Mouse (Mus musculus) stomach, postnatal 0 days (tissue): ENCODE measurements around the gene Zfhx3. TPM values are rescaled to one million over a fixed set of nuclear protein-coding genes. Genes with fewer than 3 reads are reported as not detected.
A peak's percentile ranks its signal among the peaks of the same experiment; 100 is the strongest.

Experiments used
- ATAC-seq: fragments of 200-750 bp; cut with Nextera tagmentation; 2 replicates; pipeline ENCODE4 v1.8.0; 2017; ENCODE audit not compliant: low FRiP score, low TSS enrichment
- DNase-seq: peaks from one replicate; pipeline ENCODE4 v3.0.0-alpha.2; 2016; ENCODE audit warnings: low spot score
- H3K27ac ChIP-seq: fragments of 300-500 bp; sonication (generic); replicated peaks from 2 replicates; pipeline ENCODE4 v1.5.1; 2014; ENCODE audit warnings: mild to moderate bottlenecking, control low read depth
- H3K27me3 ChIP-seq: fragments of 300-500 bp; sonication (generic); 2 replicates; pipeline ENCODE4 v1.6.1; 2014; ENCODE audit warnings: low read length; ENCODE audit not compliant: control insufficient read depth, insufficient read depth
- H3K36me3 ChIP-seq: fragments of 300-500 bp; sonication (generic); 2 replicates; pipeline ENCODE4 v1.6.1; 2014; ENCODE audit warnings: low read length, mixed read lengths; ENCODE audit not compliant: control insufficient read depth, insufficient read depth
- H3K4me1 ChIP-seq: fragments of 300-500 bp; sonication (generic); replicated peaks from 2 replicates; pipeline ENCODE4 v1.6.1; 2014; ENCODE audit warnings: antibody characterized with exemption; ENCODE audit not compliant: control insufficient read depth, insufficient read depth
- H3K4me2 ChIP-seq: fragments of 300-500 bp; sonication (generic); replicated peaks from 2 replicates; pipeline ENCODE4 v1.6.1; 2014; ENCODE audit warnings: low read depth, mild to moderate bottlenecking, control low read depth, moderate library complexity
- H3K4me3 ChIP-seq: fragments of 300-500 bp; sonication (generic); 2 replicates; pipeline ENCODE4 v1.5.1; 2014; ENCODE audit warnings: low read depth, low read length, control low read depth
- H3K9ac ChIP-seq: fragments of 300-500 bp; sonication (generic); 2 replicates; pipeline ENCODE4 v1.6.1; 2014; ENCODE audit warnings: mild to moderate bottlenecking, low read length, control low read depth, mixed read lengths
- H3K9me3 ChIP-seq: fragments of 300-500 bp; sonication (generic); 2 replicates; pipeline ENCODE4 v1.6.1; 2016; ENCODE audit warnings: low read length; ENCODE audit not compliant: control insufficient read depth
- CTCF ChIP-seq: IDR thresholded peaks from 2 replicates; pipeline ENCODE4 v1.5.1; 2016; ENCODE audit warnings: antibody characterized with exemption, low read depth, mild to moderate bottlenecking, moderate library complexity
- EP300 ChIP-seq: optimal IDR thresholded peaks from 2 replicates; pipeline ENCODE3; 2016; ENCODE audit warnings: antibody characterized with exemption
- WGBS: fragments of 180-500 bp; shearing (Covaris S2); extraction: QIAGEN DNeasy Blood & Tissue Kit; methylation state at CpG from one replicate; pipeline ENCODE4 v1.1.7; 2014; 5-methylcytosine and 5-hydroxymethylcytosine counted together
- polyA plus RNA-seq: library from polyadenylated mRNA; unstranded; fragments of >200 nt; fragmentation: Nextera tagmentation; extraction: Ambion mirVana; gene quantifications from 2 replicates; pipeline ENCODE4 v1.2.1, GENCODE M21; 2015

The Zfhx3 gene
- polyA plus RNA-seq, 1 experiment from 2014 or later = 4.6 TPM

- no peak overlapping the region for H3K27ac ChIP-seq
- no peaks in the 10 kb centered on the region for H3K27me3 ChIP-seq
- TF ChIP-seq CTCF (no peak), EP300 (no peak)
- H3K9ac ChIP-seq = no peak overlapping the region
- H3K4me1 ChIP-seq = no peaks in the 10 kb centered on the region
- ATAC-seq (no peak), DNase-seq (no peak)
- H3K36me3 ChIP-seq = no peaks in the 10 kb centered on the region
- no peak overlapping the region for H3K4me2 ChIP-seq
- no peaks in the 10 kb centered on the region for H3K9me3 ChIP-seq
- WGBS = 70% methylated on average over 5 of the region's 5 CpGs
- no peak overlapping the region for H3K4me3 ChIP-seq
Observed at GRCm38 (mm10) chr8:108075176-108075575, 132.7 kb downstream of the Zfhx3 start.

GRCm38 (mm10) chr8:108078726-108079125 is 136.3 kb downstream of the Zfhx3 start:
- Histone ChIP-seq H3K27ac (no peak overlapping the region), H3K9me3 (no peaks in the 10 kb centered on the region), H3K9ac (no peak overlapping the region), H3K36me3 (no peaks in the 10 kb centered on the region), H3K4me2 (no peak overlapping the region), H3K27me3 (no peaks in the 10 kb centered on the region), H3K4me1 (no peaks in the 10 kb centered on the region), H3K4me3 (no peak overlapping the region)
- TF ChIP-seq CTCF = no peak
- WGBS = 79% methylated on average over 4 of the region's 4 CpGs
- DNase-seq = no peak
- no peak for ATAC-seq

DNA sequence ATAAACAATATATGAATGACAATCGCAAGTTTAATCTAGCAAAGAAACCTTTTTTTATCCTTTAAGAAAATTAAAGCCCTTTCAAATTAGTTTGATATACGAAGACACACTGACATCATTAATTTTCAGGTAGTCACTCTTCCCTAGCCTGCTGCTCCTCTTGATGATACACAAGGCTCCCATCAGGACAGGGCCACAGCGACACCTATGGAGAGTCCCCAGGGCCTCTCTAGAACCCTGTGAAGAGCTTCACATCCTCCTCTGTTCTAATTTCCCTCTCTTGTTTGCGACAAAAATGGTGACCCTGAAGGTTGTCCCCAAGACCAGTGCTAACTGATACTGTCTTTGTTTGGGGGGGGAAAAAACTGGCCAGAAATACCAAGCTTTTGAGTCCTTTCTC is 144.5 kb downstream of the Zfhx3 start:
- TF ChIP-seq CTCF (0 out of 2 replicates have a peak, but pooled peaks have one; percentile 14), EP300 (no peak)
- H3K27me3 ChIP-seq = no peaks in the 10 kb centered on the region
- DNase-seq (no peak), ATAC-seq (no peak)
- no peak overlapping the region for H3K9ac ChIP-seq
- WGBS = 70% methylated on average over 4 of the region's 4 CpGs
- no peaks in the 10 kb centered on the region for H3K36me3 ChIP-seq
- no peak overlapping the region for H3K4me3 ChIP-seq
- H3K9me3 ChIP-seq = no peaks in the 10 kb centered on the region
- H3K4me1 ChIP-seq = no peaks in the 10 kb centered on the region
- H3K4me2 ChIP-seq = no peak overlapping the region
- H3K27ac ChIP-seq = no peak overlapping the region

GRCm38 (mm10) chr8:108089632-108090031 is 147.2 kb downstream of the Zfhx3 start:
- H3K4me3 ChIP-seq = no peak overlapping the region
- H3K27ac ChIP-seq = no peak overlapping the region
- no peaks in the 10 kb centered on the region for H3K4me1 ChIP-seq
- no peak overlapping the region for H3K9ac ChIP-seq
- WGBS = 65% methylated on average over 5 of the region's 5 CpGs
- no peaks in the 10 kb centered on the region for H3K27me3 ChIP-seq
- DNase-seq = no peak
- H3K9me3 ChIP-seq = no peaks in the 10 kb centered on the region
- no peak for TF ChIP-seq CTCF
- no peak for TF ChIP-seq EP300
- no peak overlapping the region for H3K4me2 ChIP-seq
- no peak for ATAC-seq
- H3K36me3 ChIP-seq = no peaks in the 10 kb centered on the region

GRCm38 (mm10) chr8:108098598-108098997 is 156.2 kb downstream of the Zfhx3 start:
- WGBS = 82% methylated on average over 13 of the region's 13 CpGs

GRCm38 (mm10) chr8:108101131-108101530 is 158.7 kb downstream of the Zfhx3 start:
- Histone ChIP-seq H3K27me3 (no peaks in the 10 kb centered on the region), H3K27ac (no peak overlapping the region), H3K4me3 (no peak overlapping the region), H3K9me3 (no peaks in the 10 kb centered on the region), H3K4me1 (no peaks in the 10 kb centered on the region), H3K4me2 (no peak overlapping the region), H3K9ac (no peak overlapping the region), H3K36me3 (no peaks in the 10 kb centered on the region)
- no peak for ATAC-seq
- WGBS = 66% methylated on average over 8 of the region's 8 CpGs
- peak; percentile 25 for DNase-seq
- TF ChIP-seq EP300 = no peak
- TF ChIP-seq CTCF = peak; percentile 64

More at GRCm38 (mm10) chr8:108098598-108098997, 156.2 kb downstream of the Zfhx3 start:
- no peaks in the 10 kb centered on the region for H3K36me3 ChIP-seq
- DNase-seq (no peak), ATAC-seq (no peak)
- no peak overlapping the region for H3K9ac ChIP-seq
- H3K4me1 ChIP-seq = no peaks in the 10 kb centered on the region
- H3K4me3 ChIP-seq = no peak overlapping the region
- no peaks in the 10 kb centered on the region for H3K9me3 ChIP-seq
- no peaks in the 10 kb centered on the region for H3K27me3 ChIP-seq
- no peak overlapping the region for H3K4me2 ChIP-seq
- H3K27ac ChIP-seq = no peak overlapping the region
- TF ChIP-seq EP300 (no peak), CTCF (no peak)
